Mouse (Mus musculus) stomach, embryonic 14.5 days (tissue): Measurements from ENCODE around the gene Mmp14. TPM values are rescaled to one million over a fixed set of nuclear protein-coding genes. Genes with fewer than 3 reads are reported as not detected.

ENCODE experiments used
- polyA plus RNA-seq: library from polyadenylated mRNA; unstranded; fragments of >200 nt; fragmentation: Nextera tagmentation; extraction: Ambion mirVana; gene quantifications from 2 replicates; pipeline ENCODE4 v1.2.1, GENCODE M21; 2014

Mmp14 gene
- polyA plus RNA-seq, 1 experiment from 2014 or later = 154 TPM

Other genes starting within 250 kb of the Mmp14 start
- gene Dad1, start 177.5 kb upstream of the Mmp14 start, polyA plus RNA-seq = 400 and 406 TPM in 2 replicates
- gene Abhd4, start 177.4 kb upstream of the Mmp14 start, polyA plus RNA-seq = 52.2 and 54.3 TPM in 2 replicates
- gene Olfr49, start 146.7 kb upstream of the Mmp14 start, polyA plus RNA-seq = not detected in 2 replicates
- gene Oxa1l, start 70.8 kb upstream of the Mmp14 start, polyA plus RNA-seq = 53.6 and 55.9 TPM in 2 replicates
- 10.3 and 11.2 TPM in 2 replicates for gene Slc7a7, start 13.8 kb upstream of the Mmp14 start, polyA plus RNA-seq
- 284 and 312 TPM in 2 replicates for gene Mrpl52, start 4.7 kb upstream of the Mmp14 start, polyA plus RNA-seq
- 38.1 and 41.7 TPM in 2 replicates for gene Lrp10, start 32.5 kb downstream of the Mmp14 start, polyA plus RNA-seq
- gene Rem2, start 44.5 kb downstream of the Mmp14 start, polyA plus RNA-seq = 1.5 and 2.0 TPM in 2 replicates
- gene Prmt5, start 85.9 kb downstream of the Mmp14 start, polyA plus RNA-seq = 79.8 and 80.4 TPM in 2 replicates
- 48.2 and 52.5 TPM in 2 replicates for gene Haus4, start 123.0 kb downstream of the Mmp14 start, polyA plus RNA-seq
- gene Ajuba, start 145.9 kb downstream of the Mmp14 start, polyA plus RNA-seq = 26.2 and 30.3 TPM in 2 replicates
- gene 4931414P19Rik, start 174.4 kb downstream of the Mmp14 start, polyA plus RNA-seq = 7.9 and 8.3 TPM in 2 replicates
- 355 and 361 TPM in 2 replicates for gene Psmb5, start 186.4 kb downstream of the Mmp14 start, polyA plus RNA-seq
- gene Psmb11, start 189.8 kb downstream of the Mmp14 start, polyA plus RNA-seq = 0.06 TPM in 1 of 2 replicates, not detected in the other
- gene Gm17606, start 209.3 kb downstream of the Mmp14 start, polyA plus RNA-seq = not detected in 2 replicates
- 4.5 and 5.1 TPM in 2 replicates for gene Cdh24, start 209.8 kb downstream of the Mmp14 start, polyA plus RNA-seq